11 mouse cellular contexts compared by ENCODE assay signal in genomic region chr2:169636414-169636813, GRCm38 (mm10). TPM values are rescaled to one million over a fixed set of nuclear protein-coding genes. Genes with fewer than 3 reads are reported as not detected.
DNase-seq lines count a peak whose midpoint lies in the region; ATAC-seq lines count a peak whose summit lies in the region.
"Had no signal": no experiment of that assay in that cellular context is flagged by ENCODE, and none has a peak within 500 bp of the region (broad histone marks: within the 10 kb centered on the region; RNA-seq: fewer than 3 reads in every experiment).

No protein-coding gene starts in this region.

- no peak for DNase-seq in hindbrain, embryonic 11.5 days (ENCODE audit: low spot score)
- no peak for DNase-seq in hindbrain, embryonic 14.5 days (ENCODE audit: low spot score)
- DNase-seq in kidney, adult 9 months = peak; percentile 44
- no peak for DNase-seq in right cerebral cortex, postnatal 14 days
- no peak for DNase-seq in cerebellum, postnatal 36 days
- no peak for DNase-seq in gastrocnemius, postnatal 36 days
- DNase-seq: heart, adult 18-20 months had no signal

- 0 out of 2 replicates have a peak overlapping the region, but pooled peaks have one; percentile 7 for H3K4me3 ChIP-seq in hindbrain, embryonic 12.5 days
- no peak overlapping the region for H3K4me3 ChIP-seq in hindbrain, embryonic 11.5 days (ENCODE audit: low read depth, low read length)
- H3K4me3 ChIP-seq in hindbrain, embryonic 14.5 days (replicated peaks; ENCODE audit: low read length) = peak overlapping the region; percentile 79
- H3K4me3 ChIP-seq in midbrain, embryonic 15.5 days = peak overlapping the region; percentile 9; the same call in 1 of the 2 replicates

- intact Hi-C loops in gastrocnemius, postnatal 36 days (cut with DNase I) = no loop called here

- no peaks in the 10 kb centered on the region for H3K9me3 ChIP-seq in hindbrain, embryonic 12.5 days (replicated peaks)
- H3K9me3 ChIP-seq in hindbrain, embryonic 11.5 days (ENCODE audit: control insufficient read depth, low read length) = no peaks in the 10 kb centered on the region
- no peaks in the 10 kb centered on the region for H3K9me3 ChIP-seq in hindbrain, embryonic 14.5 days (ENCODE audit: control insufficient read depth, low read length)
- no peaks in the 10 kb centered on the region for H3K9me3 ChIP-seq in midbrain, embryonic 15.5 days

- peak overlapping the region; percentile 93 for H3K4me2 ChIP-seq in hindbrain, embryonic 12.5 days (replicated peaks)
- H3K4me2 ChIP-seq in hindbrain, embryonic 11.5 days (replicated peaks; ENCODE audit: low read depth, low read length) = no peak overlapping the region
- peak overlapping the region; percentile 81 for H3K4me2 ChIP-seq in hindbrain, embryonic 14.5 days (replicated peaks)
- H3K4me2 ChIP-seq in midbrain, embryonic 15.5 days = peak overlapping the region; percentile 34

- H3K9ac ChIP-seq in hindbrain, embryonic 12.5 days = 0 out of 2 replicates have a peak overlapping the region, but pooled peaks have one; percentile 8
- no peak overlapping the region for H3K9ac ChIP-seq in hindbrain, embryonic 11.5 days (ENCODE audit: low read depth, low read length)
- H3K9ac ChIP-seq in hindbrain, embryonic 14.5 days = peak overlapping the region; percentile 91; the same call in 1 of the 2 replicates
- no peak overlapping the region for H3K9ac ChIP-seq in midbrain, embryonic 15.5 days

- no peak overlapping the region for H3K27ac ChIP-seq in hindbrain, embryonic 12.5 days
- no peak overlapping the region for H3K27ac ChIP-seq in hindbrain, embryonic 11.5 days (ENCODE audit: low read depth, low read length)
- peak overlapping the region; percentile 85 for H3K27ac ChIP-seq in hindbrain, embryonic 14.5 days
- no peak overlapping the region for H3K27ac ChIP-seq in midbrain, embryonic 15.5 days

- WGBS in hindbrain, embryonic 12.5 days = 80% methylated on average over 4 of the region's 4 CpGs
- 70% methylated on average over 4 of the region's 4 CpGs for WGBS in hindbrain, embryonic 11.5 days
- WGBS in hindbrain, embryonic 14.5 days = 58% methylated on average over 4 of the region's 4 CpGs
- 65% methylated on average over 4 of the region's 4 CpGs for WGBS in midbrain, embryonic 15.5 days

- H3K4me1 ChIP-seq in hindbrain, embryonic 12.5 days = peaks cover 32% of the 10 kb centered on the region
- no peaks in the 10 kb centered on the region; the same call in none of the 2 replicates for H3K4me1 ChIP-seq in hindbrain, embryonic 11.5 days (replicated peaks; ENCODE audit: control insufficient read depth, insufficient read depth, low read length)
- peaks cover 52% of the 10 kb centered on the region for H3K4me1 ChIP-seq in hindbrain, embryonic 14.5 days (replicated peaks; ENCODE audit: control insufficient read depth, insufficient read depth, low read length)
- peaks cover 35% of the 10 kb centered on the region for H3K4me1 ChIP-seq in midbrain, embryonic 15.5 days

- no peak for ATAC-seq in hindbrain, embryonic 12.5 days (ENCODE audit: low FRiP score)
- ATAC-seq in hindbrain, embryonic 11.5 days (ENCODE audit: low FRiP score) = no peak
- ATAC-seq in hindbrain, embryonic 14.5 days (ENCODE audit: low FRiP score) = no peak
- ATAC-seq in midbrain, embryonic 15.5 days (replicated peaks) = no peak

- no peaks in the 10 kb centered on the region for H3K36me3 ChIP-seq in hindbrain, embryonic 12.5 days
- H3K36me3 ChIP-seq in hindbrain, embryonic 11.5 days (ENCODE audit: control insufficient read depth, insufficient read depth, low read length) = no peaks in the 10 kb centered on the region
- H3K36me3 ChIP-seq in hindbrain, embryonic 14.5 days (replicated peaks; ENCODE audit: control insufficient read depth, insufficient read depth) = no peaks in the 10 kb centered on the region
- H3K36me3 ChIP-seq in midbrain, embryonic 15.5 days (replicated peaks) = no peaks in the 10 kb centered on the region
- H3K36me3 ChIP-seq: G1E had no signal

- no peaks in the 10 kb centered on the region for H3K27me3 ChIP-seq in hindbrain, embryonic 12.5 days
- no peaks in the 10 kb centered on the region for H3K27me3 ChIP-seq in hindbrain, embryonic 11.5 days (ENCODE audit: control insufficient read depth, insufficient read depth, low read length)
- H3K27me3 ChIP-seq in hindbrain, embryonic 14.5 days (ENCODE audit: control insufficient read depth, insufficient read depth, low read length) = no peaks in the 10 kb centered on the region
- H3K27me3 ChIP-seq in midbrain, embryonic 15.5 days (replicated peaks) = no peaks in the 10 kb centered on the region

RNA-seq across cellular contexts. Expression of gene Tshz2, which starts 3.6 kb away (rescaled TPM):
- polyA plus RNA-seq in hindbrain, embryonic 12.5 days (2016; fragmentation: Nextera tagmentation; extraction: Ambion mirVana) = 19.3 and 26.5 TPM in 2 replicates
- 5.9 and 6.4 TPM in 2 replicates for polyA plus RNA-seq in hindbrain, embryonic 11.5 days (2014; fragmentation: Nextera tagmentation; extraction: Ambion mirVana)
- polyA plus RNA-seq in hindbrain, embryonic 14.5 days (2014; fragmentation: Nextera tagmentation; extraction: Ambion mirVana) = 29.8 and 38.1 TPM in 2 replicates
- 18.1 and 22.7 TPM in 2 replicates for polyA plus RNA-seq in midbrain, embryonic 15.5 days (2015; fragmentation: Nextera tagmentation; extraction: Ambion mirVana)
- 10 to 100 TPM in 1 of 2 experiments, 1 to 10 TPM in 1; 9.4 to 10.7 TPM for total RNA-seq in gastrocnemius, postnatal 36 days (2021)
- polyA plus RNA-seq: G1E had no signal

RNA-seq across cellular contexts. Expression of gene Gm11011, which starts 48.9 kb away (rescaled TPM):
- not detected in 2 replicates for polyA plus RNA-seq in hindbrain, embryonic 12.5 days (2016; fragmentation: Nextera tagmentation; extraction: Ambion mirVana)
- polyA plus RNA-seq in hindbrain, embryonic 11.5 days (2014; fragmentation: Nextera tagmentation; extraction: Ambion mirVana) = not detected in 2 replicates
- polyA plus RNA-seq in hindbrain, embryonic 14.5 days (2014; fragmentation: Nextera tagmentation; extraction: Ambion mirVana) = not detected in 2 replicates
- not detected in 2 replicates for polyA plus RNA-seq in midbrain, embryonic 15.5 days (2015; fragmentation: Nextera tagmentation; extraction: Ambion mirVana)
- total RNA-seq in gastrocnemius, postnatal 36 days (2021) = not detected
- total RNA-seq: G1E; heart, adult 18-20 months; left cerebral cortex, adult 18-20 months had no signal
- polyA plus RNA-seq: G1E had no signal

Comparison
In these comparisons a context has a peak if more than half of its experiments do, and no peak if none do; other contexts are left out.
1. H3K9ac ChIP-seq: peak in hindbrain, embryonic 12.5 days (single experiment) and hindbrain, embryonic 14.5 days (single experiment); none in hindbrain, embryonic 11.5 days (single experiment) and midbrain, embryonic 15.5 days (single experiment).